Comparison of ENCODE assay signal across 16 mouse cellular contexts in the genomic region with DNA sequence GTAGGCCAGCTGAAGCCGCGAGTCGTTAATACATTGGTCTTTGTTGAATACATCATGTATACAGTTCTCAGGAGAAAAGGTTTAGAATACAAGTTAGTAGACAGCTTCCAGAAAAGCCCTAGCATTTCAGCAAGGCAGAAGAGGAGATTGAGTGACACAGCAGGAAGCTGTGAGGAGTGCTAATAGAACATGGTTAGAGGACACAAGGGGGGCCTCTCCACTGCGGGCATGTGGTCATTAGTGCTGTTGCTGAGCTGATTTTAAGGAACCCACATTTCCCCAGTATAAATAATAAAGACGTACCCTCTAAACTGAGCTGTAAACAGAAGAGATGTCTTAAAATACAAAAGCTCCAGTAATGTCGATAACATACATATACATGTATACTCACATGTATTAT. TPM values are rescaled to one million over a fixed set of nuclear protein-coding genes. Genes with fewer than 3 reads are reported as not detected.
A peak's percentile ranks its signal among the peaks of the same experiment; 100 is the strongest.
DNase-seq lines count a peak whose midpoint lies in the region; ATAC-seq and TF ChIP-seq lines count a peak whose summit lies in the region.
"Had no signal": no experiment of that assay in that cellular context is flagged by ENCODE, and none has a peak within 500 bp of the region (broad histone marks: within the 10 kb centered on the region; RNA-seq: fewer than 3 reads in every experiment).

No protein-coding gene starts in this region.

- WGBS in kidney, adult 2 months: 86% methylated on average over 6 of the region's 6 CpGs
- 78% methylated on average over 6 of the region's 6 CpGs for WGBS in lung, postnatal 0 days
- 66% methylated on average over 6 of the region's 6 CpGs for WGBS in liver, postnatal 0 days (ENCODE audit: insufficient replicate concordance)

- no peak for ATAC-seq in lung, postnatal 0 days
- ATAC-seq in liver, postnatal 0 days: no peak
- ATAC-seq in monocyte, adult 5-6 weeks (replicated peaks; ENCODE audit: insufficient number of reproducible peaks, low FRiP score, low TSS enrichment, poor library complexity, severe bottlenecking): no peak

- H3K36me3 ChIP-seq in kidney, adult 2 months (ENCODE audit: control insufficient read depth, insufficient read depth, low read length): no peaks in the 10 kb centered on the region
- no peaks in the 10 kb centered on the region for H3K36me3 ChIP-seq in lung, postnatal 0 days (ENCODE audit: insufficient read depth, low read length)
- H3K36me3 ChIP-seq in liver, postnatal 0 days (replicated peaks; ENCODE audit: insufficient read depth, low read length): no peaks in the 10 kb centered on the region
- H3K36me3 ChIP-seq: embryonic facial prominence, embryonic 13.5 days; forebrain, embryonic 12.5 days; heart, embryonic 10.5 days; liver, embryonic 13.5 days had no signal

- no peak overlapping the region for H3K27ac ChIP-seq in kidney, adult 2 months (ENCODE audit: insufficient read depth, low read depth, low read length)
- no peak overlapping the region for H3K27ac ChIP-seq in lung, postnatal 0 days (ENCODE audit: low read length)
- 0 out of 2 replicates have a peak overlapping the region, but pooled peaks have one; percentile 19 for H3K27ac ChIP-seq in liver, postnatal 0 days (ENCODE audit: low read depth)
- H3K27ac ChIP-seq: embryonic facial prominence, embryonic 13.5 days; forebrain, embryonic 12.5 days; heart, embryonic 10.5 days had no signal

- TF ChIP-seq POLR2A in kidney, adult 2 months (IDR thresholded peaks at IDR 0.05; ENCODE audit: low read depth, low read length): no peak

- DNase-seq in cerebellum, adult 8-10 months: peak; percentile 12
- DNase-seq in cerebellum, adult 9-11 months: no peak
- DNase-seq in kidney, adult 2 months: peak; percentile 4
- DNase-seq in kidney, adult 9 months: no peak
- DNase-seq in lung, postnatal 10 days: peak; percentile 17
- DNase-seq in lung, postnatal 0 days (ENCODE audit: low spot score): no peak
- no peak for DNase-seq in liver, postnatal 0 days
- DNase-seq: liver, embryonic 13.5 days; right cerebral cortex, adult 18-20 months had no signal

- no peaks in the 10 kb centered on the region for H3K27me3 ChIP-seq in kidney, adult 2 months (replicated peaks; ENCODE audit: control insufficient read depth, insufficient read depth, low read length)
- no peaks in the 10 kb centered on the region for H3K27me3 ChIP-seq in lung, postnatal 0 days (replicated peaks; ENCODE audit: insufficient read depth, low read length)
- no peaks in the 10 kb centered on the region for H3K27me3 ChIP-seq in liver, postnatal 0 days (ENCODE audit: insufficient read depth, low read length)
- H3K27me3 ChIP-seq: embryonic facial prominence, embryonic 13.5 days; forebrain, embryonic 12.5 days; liver, embryonic 13.5 days had no signal

- H3K9ac ChIP-seq in lung, postnatal 0 days (replicated peaks; ENCODE audit: low read depth): no peak overlapping the region
- no peak overlapping the region for H3K9ac ChIP-seq in liver, postnatal 0 days (replicated peaks)
- H3K9ac ChIP-seq: embryonic facial prominence, embryonic 13.5 days; forebrain, embryonic 12.5 days had no signal

- no peak for TF ChIP-seq EP300 in lung, postnatal 0 days (IDR thresholded peaks at IDR 0.05)
- no peak for TF ChIP-seq EP300 in liver, postnatal 0 days (IDR thresholded peaks at IDR 0.05; ENCODE audit: low read depth)

- no peak overlapping the region for H3K4me2 ChIP-seq in lung, postnatal 0 days (replicated peaks; ENCODE audit: low read depth, low read length)
- no peak overlapping the region for H3K4me2 ChIP-seq in liver, postnatal 0 days (ENCODE audit: low read depth, low read length)
- H3K4me2 ChIP-seq: embryonic facial prominence, embryonic 13.5 days; forebrain, embryonic 12.5 days had no signal

- no peak for TF ChIP-seq CTCF in kidney, adult 2 months (conservative IDR thresholded peaks at IDR 0.05; ENCODE audit: insufficient read depth, insufficient read length, low read depth, low read length)
- no peak for TF ChIP-seq CTCF in lung, postnatal 0 days (IDR thresholded peaks at IDR 0.05)
- no peak for TF ChIP-seq CTCF in liver, postnatal 0 days (IDR thresholded peaks at IDR 0.05; ENCODE audit: low read depth)

- no peaks in the 10 kb centered on the region for H3K9me3 ChIP-seq in lung, postnatal 0 days (ENCODE audit: low read length)
- no peaks in the 10 kb centered on the region for H3K9me3 ChIP-seq in liver, postnatal 0 days (ENCODE audit: low read length)
- H3K9me3 ChIP-seq: embryonic facial prominence, embryonic 13.5 days; forebrain, embryonic 12.5 days; heart, embryonic 10.5 days; liver, embryonic 13.5 days had no signal

- H3K4me3 ChIP-seq in kidney, adult 2 months (ENCODE audit: insufficient read depth, low read depth, low read length): no peak overlapping the region
- H3K4me3 ChIP-seq in lung, postnatal 0 days (ENCODE audit: low read depth, low read length): no peak overlapping the region
- H3K4me3 ChIP-seq in liver, postnatal 0 days (ENCODE audit: low read depth, low read length): no peak overlapping the region
- H3K4me3 ChIP-seq: embryonic facial prominence, embryonic 13.5 days; forebrain, embryonic 12.5 days; heart, embryonic 10.5 days; liver, embryonic 13.5 days; myocyte had no signal

- H3K4me1 ChIP-seq in kidney, adult 2 months (ENCODE audit: control insufficient read depth, insufficient read depth, low read length): no peaks in the 10 kb centered on the region
- no peaks in the 10 kb centered on the region for H3K4me1 ChIP-seq in lung, postnatal 0 days (ENCODE audit: insufficient read depth, low read depth, low read length)
- H3K4me1 ChIP-seq in liver, postnatal 0 days (ENCODE audit: insufficient read depth): peaks cover 15% of the 10 kb centered on the region
- H3K4me1 ChIP-seq: embryonic facial prominence, embryonic 13.5 days; heart, embryonic 10.5 days had no signal

RNA-seq across cellular contexts. Expression of a gene that starts 51.5 kb away (rescaled TPM):
- not detected in 2 replicates for polyA plus RNA-seq in kidney, adult 2 months (2012; rRNA removed)
- polyA plus RNA-seq in lung, postnatal 0 days (2015; fragmentation: Nextera tagmentation; extraction: Ambion mirVana): not detected in 2 replicates
- 0.07 TPM in 1 of 2 replicates, not detected in the other for polyA plus RNA-seq in liver, postnatal 0 days (2015; fragmentation: Nextera tagmentation; extraction: Ambion mirVana)
- total RNA-seq in monocyte, adult 5-6 weeks (2017): not detected in 3 replicates
- polyA plus RNA-seq: C2C12; embryonic facial prominence, embryonic 13.5 days; forebrain, embryonic 12.5 days; hindbrain, embryonic 11.5 days; liver, embryonic 13.5 days; myocyte had no signal

RNA-seq across cellular contexts. Expression of a gene that starts 59.2 kb away (rescaled TPM):
- 2.5 and 3.7 TPM in 2 replicates for polyA plus RNA-seq in kidney, adult 2 months (2012; rRNA removed)
- polyA plus RNA-seq in lung, postnatal 0 days (2015; fragmentation: Nextera tagmentation; extraction: Ambion mirVana): 9.2 and 10.9 TPM in 2 replicates
- polyA plus RNA-seq in liver, postnatal 0 days (2015; fragmentation: Nextera tagmentation; extraction: Ambion mirVana): 49.7 and 55.2 TPM in 2 replicates
- total RNA-seq in monocyte, adult 5-6 weeks (2017): 23.4 to 36.4 TPM (median 32.9 TPM) in 3 replicates

Comparison
In these comparisons a context has a peak if more than half of its experiments do, and no peak if none do; other contexts are left out.
1. DNase-seq: peak in cerebellum, adult 8-10 months (single experiment), kidney, adult 2 months (single experiment) and lung, postnatal 10 days (single experiment); none in cerebellum, adult 9-11 months (single experiment), kidney, adult 9 months (single experiment), lung, postnatal 0 days (single experiment) and liver, postnatal 0 days (single experiment).